Comparison of ENCODE assay signal across 12 mouse cellular contexts in the genomic region with DNA sequence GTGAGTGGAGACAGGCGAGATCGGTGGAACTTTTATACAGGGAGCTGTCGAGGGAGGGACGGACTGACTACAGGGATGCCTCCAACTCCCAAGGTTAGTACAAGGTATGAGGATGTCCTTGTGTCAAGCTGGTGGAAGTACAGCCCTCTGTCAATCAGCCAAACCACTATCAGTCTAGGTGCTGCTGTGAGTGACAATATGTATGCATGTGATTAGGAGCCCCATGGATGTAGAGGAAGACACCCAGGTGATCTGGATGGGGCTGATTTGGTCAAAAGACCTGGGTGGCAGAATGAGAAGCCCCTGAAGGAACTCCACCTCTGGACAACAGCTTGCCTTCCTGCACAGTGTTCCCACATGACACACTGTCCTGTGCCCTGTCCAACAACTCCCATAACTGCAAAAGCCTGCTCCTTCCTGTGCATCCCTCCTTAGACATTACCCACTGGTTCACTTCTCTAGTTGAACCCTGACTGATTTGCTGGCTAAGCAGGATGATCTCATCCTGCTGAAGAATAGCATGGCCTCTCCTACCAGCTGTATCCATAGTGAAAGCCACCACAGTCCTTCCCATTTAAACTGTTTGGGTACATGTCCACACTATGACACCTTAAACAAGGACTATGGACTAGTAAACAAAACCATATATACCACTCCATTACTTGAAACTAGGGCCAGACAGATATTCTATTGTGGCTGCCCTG. TPM values are rescaled to one million over a fixed set of nuclear protein-coding genes. Genes with fewer than 3 reads are reported as not detected.
A peak's percentile ranks its signal among the peaks of the same experiment; 100 is the strongest.
DNase-seq lines count a peak whose midpoint lies in the region; ATAC-seq and TF ChIP-seq lines count a peak whose summit lies in the region.
"Had no signal": no experiment of that assay in that cellular context is flagged by ENCODE, and none has a peak within 500 bp of the region (broad histone marks: within the 10 kb centered on the region; RNA-seq: fewer than 3 reads in every experiment).

No protein-coding gene starts in this region.

- no peak for TF ChIP-seq EP300 in heart, postnatal 0 days (IDR thresholded peaks at IDR 0.05; ENCODE audit: low read depth)

- H3K4me3 ChIP-seq in embryonic facial prominence, embryonic 11.5 days (ENCODE audit: low read depth, low read length), result no peak overlapping the region
- no peak overlapping the region for H3K4me3 ChIP-seq in embryonic facial prominence, embryonic 10.5 days
- H3K4me3 ChIP-seq in heart, embryonic 14.5 days (ENCODE audit: control insufficient read depth in 1 of 2, insufficient read depth in 1 of 2, low read depth in 1 of 2, low read length in 2 of 2), result no peak overlapping the region
- H3K4me3 ChIP-seq in heart, postnatal 0 days (ENCODE audit: low read depth, low read length), result no peak overlapping the region
- H3K4me3 ChIP-seq: hindbrain, embryonic 13.5 days; lung, embryonic 15.5 days; midbrain, embryonic 15.5 days; neural tube, embryonic 12.5 days had no signal

- no peak for DNase-seq in embryonic facial prominence, embryonic 11.5 days (ENCODE audit: low spot score)
- DNase-seq in embryonic facial prominence, embryonic 10.5 days (ENCODE audit: low spot score), result no peak
- no peak for DNase-seq in heart, postnatal 25 days (ENCODE audit: low spot score)
- DNase-seq in 3T3-L1 (ENCODE audit: low read depth, low spot score), result peak; percentile 4
- peak; percentile 34 for DNase-seq in heart, postnatal 0 days (ENCODE audit: low spot score)
- no peak for DNase-seq in cerebellum, postnatal 4 days (ENCODE audit: low spot score in 2 of 2)
- DNase-seq in left cerebral cortex, postnatal 36 days (ENCODE audit: low spot score in 2 of 2), result no peak

- intact Hi-C loops in heart, postnatal 25 days (cut with DNase I), result loop anchor here (5.0 kb wide), 1 partner anchor 58 kb away; no protein-coding TSS in a partner anchor
- intact Hi-C loops in left cerebral cortex, postnatal 36 days (cut with DNase I), result no loop called here

- no peaks in the 10 kb centered on the region for H3K4me1 ChIP-seq in embryonic facial prominence, embryonic 11.5 days (ENCODE audit: control insufficient read depth, insufficient read depth, low read length)
- H3K4me1 ChIP-seq in embryonic facial prominence, embryonic 10.5 days, result peaks cover 10% of the 10 kb centered on the region
- peaks cover 22 to 57% of the 10 kb centered on the region in 2 experiments for H3K4me1 ChIP-seq in heart, embryonic 14.5 days (ENCODE audit: control insufficient read depth in 2 of 2, insufficient read depth in 2 of 2, low read length in 2 of 2)
- peaks cover 37% of the 10 kb centered on the region for H3K4me1 ChIP-seq in heart, postnatal 0 days (ENCODE audit: control insufficient read depth, insufficient read depth)
- H3K4me1 ChIP-seq: midbrain, embryonic 15.5 days; neural tube, embryonic 12.5 days had no signal

- 95% methylated on average over 4 of the region's 4 CpGs for WGBS in embryonic facial prominence, embryonic 11.5 days
- 94% methylated on average over 4 of the region's 4 CpGs for WGBS in embryonic facial prominence, embryonic 10.5 days
- WGBS in heart, embryonic 14.5 days, result 74% methylated on average over 4 of the region's 4 CpGs
- 75% methylated on average over 4 of the region's 4 CpGs for WGBS in heart, postnatal 0 days

- no peaks in the 10 kb centered on the region for H3K9me3 ChIP-seq in embryonic facial prominence, embryonic 11.5 days (replicated peaks; ENCODE audit: control insufficient read depth, low read length)
- H3K9me3 ChIP-seq in embryonic facial prominence, embryonic 10.5 days, result no peaks in the 10 kb centered on the region
- no peaks in the 10 kb centered on the region for H3K9me3 ChIP-seq in heart, embryonic 14.5 days (ENCODE audit: control insufficient read depth, low read length)
- H3K9me3 ChIP-seq in heart, postnatal 0 days (replicated peaks; ENCODE audit: control insufficient read depth, low read length), result 0 out of 2 replicates have a peak, but pooled peaks cover 3% of the 10 kb centered on the region
- H3K9me3 ChIP-seq: lung, embryonic 15.5 days; midbrain, embryonic 15.5 days had no signal

- no peak overlapping the region for H3K4me2 ChIP-seq in embryonic facial prominence, embryonic 11.5 days (ENCODE audit: low read depth, low read length)
- H3K4me2 ChIP-seq in heart, embryonic 14.5 days (ENCODE audit: low read length), result peak overlapping the region; percentile 2
- no peak overlapping the region for H3K4me2 ChIP-seq in heart, postnatal 0 days (ENCODE audit: low read depth, low read length)
- H3K4me2 ChIP-seq: hindbrain, embryonic 13.5 days; lung, embryonic 15.5 days; midbrain, embryonic 15.5 days; neural tube, embryonic 12.5 days had no signal

- no peak for TF ChIP-seq CTCF in heart, postnatal 0 days (IDR thresholded peaks at IDR 0.05; ENCODE audit: low read depth)

- H3K9ac ChIP-seq in embryonic facial prominence, embryonic 11.5 days (replicated peaks; ENCODE audit: low read length), result no peak overlapping the region
- H3K9ac ChIP-seq in heart, embryonic 14.5 days (ENCODE audit: low read length), result no peak overlapping the region
- H3K9ac ChIP-seq in heart, postnatal 0 days (replicated peaks; ENCODE audit: low read depth, low read length), result no peak overlapping the region
- H3K9ac ChIP-seq: hindbrain, embryonic 13.5 days; lung, embryonic 15.5 days; midbrain, embryonic 15.5 days; neural tube, embryonic 12.5 days had no signal

- H3K27me3 ChIP-seq in embryonic facial prominence, embryonic 11.5 days (ENCODE audit: control insufficient read depth, insufficient read depth, low read length), result no peaks in the 10 kb centered on the region
- H3K27me3 ChIP-seq in embryonic facial prominence, embryonic 10.5 days (replicated peaks; ENCODE audit: low read depth, poor library complexity, severe bottlenecking), result no peaks in the 10 kb centered on the region
- no peaks in the 10 kb centered on the region for H3K27me3 ChIP-seq in heart, embryonic 14.5 days (ENCODE audit: control insufficient read depth, insufficient read depth, low read length)
- no peaks in the 10 kb centered on the region for H3K27me3 ChIP-seq in heart, postnatal 0 days (ENCODE audit: control insufficient read depth, insufficient read depth, low read length)
- H3K27me3 ChIP-seq: hindbrain, embryonic 13.5 days; lung, embryonic 15.5 days; midbrain, embryonic 15.5 days; neural tube, embryonic 12.5 days had no signal

- H3K27ac ChIP-seq in embryonic facial prominence, embryonic 11.5 days (replicated peaks; ENCODE audit: low read depth, low read length), result no peak overlapping the region
- H3K27ac ChIP-seq in embryonic facial prominence, embryonic 10.5 days (replicated peaks), result no peak overlapping the region
- peak overlapping the region; percentile 48 to 68 for H3K27ac ChIP-seq in heart, embryonic 14.5 days (replicated peaks in 1 of 2; ENCODE audit: control insufficient read depth in 1 of 2, insufficient read depth in 1 of 2, low read depth in 2 of 2, low read length in 2 of 2)
- H3K27ac ChIP-seq in heart, postnatal 0 days (ENCODE audit: low read depth), result peak overlapping the region; percentile 69
- H3K27ac ChIP-seq: hindbrain, embryonic 13.5 days; lung, embryonic 15.5 days; midbrain, embryonic 15.5 days; neural tube, embryonic 12.5 days had no signal

- 0 out of 2 replicates have a peak, but pooled peaks have one; percentile 34 for ATAC-seq in embryonic facial prominence, embryonic 11.5 days (replicated peaks; ENCODE audit: insufficient number of reproducible peaks, low FRiP score, low TSS enrichment, low read depth)
- peak; percentile 32 for ATAC-seq in heart, embryonic 14.5 days (ENCODE audit: insufficient number of reproducible peaks, insufficient read depth, low FRiP score, low read depth)
- ATAC-seq in heart, postnatal 0 days (ENCODE audit: insufficient read depth, low read depth), result peak; percentile 62
- ATAC-seq: midbrain, embryonic 15.5 days had no signal

- H3K36me3 ChIP-seq in embryonic facial prominence, embryonic 11.5 days (replicated peaks; ENCODE audit: control insufficient read depth, insufficient read depth, low read depth, low read length), result no peaks in the 10 kb centered on the region
- H3K36me3 ChIP-seq in embryonic facial prominence, embryonic 10.5 days (replicated peaks), result no peaks in the 10 kb centered on the region
- H3K36me3 ChIP-seq in heart, embryonic 14.5 days (ENCODE audit: control insufficient read depth, insufficient read depth, low read length), result 0 out of 2 replicates have a peak, but pooled peaks cover 2% of the 10 kb centered on the region
- no peaks in the 10 kb centered on the region for H3K36me3 ChIP-seq in heart, postnatal 0 days (replicated peaks; ENCODE audit: control insufficient read depth, insufficient read depth, low read length)
- H3K36me3 ChIP-seq: hindbrain, embryonic 13.5 days; lung, embryonic 15.5 days; midbrain, embryonic 15.5 days; neural tube, embryonic 12.5 days had no signal

RNA-seq across cellular contexts. Expression of a gene that starts 35.3 kb away (rescaled TPM):
- 5.1 and 5.5 TPM in 2 replicates for polyA plus RNA-seq in embryonic facial prominence, embryonic 11.5 days (2014; fragmentation: Nextera tagmentation; extraction: Ambion mirVana)
- polyA plus RNA-seq in embryonic facial prominence, embryonic 10.5 days (2016; fragmentation: Nextera tagmentation; extraction: Ambion mirVana), result 6.5 and 8.9 TPM in 2 replicates
- 18.3 and 18.5 TPM in 2 replicates for polyA plus RNA-seq in heart, embryonic 14.5 days (2014; fragmentation: Nextera tagmentation; extraction: Ambion mirVana)
- total RNA-seq in heart, postnatal 25 days (2021), result 10 to 100 TPM; 23.4 to 24.3 TPM
- total RNA-seq in heart, postnatal 0 days (2014; rRNA removed; ENCODE audit: low replicate concordance), result 0.99 and 22.1 TPM in 2 replicates
- polyA plus RNA-seq in heart, postnatal 0 days (2015; fragmentation: Nextera tagmentation; extraction: Ambion mirVana), result 7.7 and 10.3 TPM in 2 replicates
- total RNA-seq in left cerebral cortex, postnatal 36 days (2021), result 100 to 1,000 TPM; 190 to 195 TPM

Comparison
In these comparisons a context has a peak if more than half of its experiments do, and no peak if none do; other contexts are left out.
1. DNase-seq: peak in 3T3-L1 (single experiment) and heart, postnatal 0 days (single experiment); none in embryonic facial prominence, embryonic 11.5 days (single experiment), embryonic facial prominence, embryonic 10.5 days (single experiment), heart, postnatal 25 days (single experiment), cerebellum, postnatal 4 days (0 of 2) and left cerebral cortex, postnatal 36 days (0 of 2).
2. H3K27ac ChIP-seq: peak in heart, embryonic 14.5 days (2 of 2) and heart, postnatal 0 days (single experiment); none in embryonic facial prominence, embryonic 11.5 days (single experiment) and embryonic facial prominence, embryonic 10.5 days (single experiment).
3. Peak in every context shown above with its lines, with median percentiles within 50 percentile points of each other: ATAC-seq.